Mouse (Mus musculus) ES-E14 (cell line): ENCODE results near the gene Ppp2r5c. TPM values are rescaled to one million over a fixed set of nuclear protein-coding genes. Genes with fewer than 3 reads are reported as not detected.
A peak's percentile ranks its signal among the peaks of the same experiment; 100 is the strongest.

Source experiments
- DNase-seq: peaks from one replicate; pipeline ENCODE4 v3.0.0-alpha.2; 2013; ENCODE audit warnings: low read depth, low spot score
- H3K27ac ChIP-seq: 2 replicates; pipeline ENCODE4 v1.5.1; 2012; ENCODE audit warnings: low read depth, mild to moderate bottlenecking, low read length, moderate library complexity, mixed read lengths; ENCODE audit not compliant: poor library complexity, insufficient read depth, severe bottlenecking
- H3K36me3 ChIP-seq: 2 replicates; pipeline ENCODE4 v1.6.1; 2012; ENCODE audit warnings: mild to moderate bottlenecking, low read length, moderate library complexity, mixed read lengths; ENCODE audit not compliant: control insufficient read depth, poor library complexity, insufficient read depth, severe bottlenecking
- H3K4me1 ChIP-seq, 2 experiments: fragments of 150-350 bp in 1 of 2; sonication (generic) in 1 of 2; 2 replicates each; pipeline ENCODE4 v1.6.1; 2012; ENCODE audit warnings: low read length in 2 of 2, mild to moderate bottlenecking in 1 of 2, mixed read lengths in 1 of 2; ENCODE audit not compliant: control insufficient read depth in 2 of 2, insufficient read depth in 2 of 2, poor library complexity in 1 of 2
- H3K4me3 ChIP-seq, 2 experiments: fragments of 150-350 bp in 1 of 2; sonication (generic) in 1 of 2; 2 replicates each; pipeline ENCODE4 v1.5.1; 2012; ENCODE audit warnings: low read length in 2 of 2, low read depth in 1 of 2, mild to moderate bottlenecking in 1 of 2, mixed read lengths in 1 of 2; ENCODE audit not compliant: insufficient read depth in 1 of 2, poor library complexity in 1 of 2, severe bottlenecking in 1 of 2
- H3K9ac ChIP-seq: 2 replicates; pipeline ENCODE4 v1.6.1; 2012; ENCODE audit warnings: low read depth, mild to moderate bottlenecking, low read length, mixed read lengths; ENCODE audit not compliant: poor library complexity, insufficient read depth, severe bottlenecking
- H3K9me3 ChIP-seq: fragments of 150-350 bp; sonication (generic); 2 replicates; pipeline ENCODE4 v1.6.1; 2012; ENCODE audit warnings: low read depth, mild to moderate bottlenecking, low read length; ENCODE audit not compliant: control insufficient read depth, insufficient read depth
- CHD2 ChIP-seq: IDR thresholded peaks from 2 replicates; pipeline ENCODE4 v1.6.1; 2014; ENCODE audit warnings: mild to moderate bottlenecking, low read depth, low read length, inconsistent platforms
- HCFC1 ChIP-seq: IDR thresholded peaks from 2 replicates; pipeline ENCODE4 v1.6.1; 2012; ENCODE audit warnings: low read length, inconsistent platforms, borderline replicate concordance; ENCODE audit not compliant: insufficient read depth
- MAFK ChIP-seq: IDR thresholded peaks from 2 replicates; pipeline ENCODE4 v1.6.1; 2014; ENCODE audit warnings: mild to moderate bottlenecking, low read depth, low read length, inconsistent platforms; ENCODE audit not compliant: insufficient read depth
- ZC3H11A ChIP-seq: IDR thresholded peaks from 2 replicates; pipeline ENCODE4 v1.6.1; 2012; ENCODE audit warnings: low read depth, mild to moderate bottlenecking, inconsistent platforms, low read length, borderline replicate concordance
- ZNF384 ChIP-seq: IDR thresholded peaks from 2 replicates; pipeline ENCODE4 v1.6.1; 2012; ENCODE audit warnings: low read depth, low read length, inconsistent platforms
- in situ Hi-C, 2 experiments: fragments of 600-800 bp; cut with MboI; formaldehyde crosslinking; loops; one replicate each; pipeline ENCODE4 v1.15.1; 2025; ENCODE audit warnings: low sequenced_read_pairs in 2 of 2, inconsistent platforms in 1 of 2; ENCODE audit not compliant: unreplicated experiment in 2 of 2
- total RNA-seq: library from RNA; depleted of rRNA; stranded (reverse); fragments of 300-350 nt; gene quantifications from 2 replicates; pipeline ENCODE4 v1.2.3, GENCODE M21; 2012

Gene Ppp2r5c
- total RNA-seq, 1 experiment: 62.1 TPM

- Histone ChIP-seq H3K4me1 (peaks cover 4 to 17% of the 10 kb centered on the region in 2 experiments), H3K27ac (peak overlapping the region; percentile 71), H3K9me3 (no peaks in the 10 kb centered on the region), H3K36me3 (no peaks in the 10 kb centered on the region), H3K4me3 (peak overlapping the region; percentile 18 to 21; a peak in 2 of 4 replicates), H3K9ac (no peak overlapping the region)
- peak; percentile 67 for DNase-seq
- TF ChIP-seq ZC3H11A: peak; percentile 90
- peak; percentile 99 for TF ChIP-seq ZNF384
- TF ChIP-seq HCFC1: no peak
- no peak for TF ChIP-seq MAFK
- in situ Hi-C loops: loop anchor here in 1 of 2 experiments (5.0 to 10.0 kb wide), 2 partner anchors 266 to 423 kb away; partner anchors contain the start of genes 1700001K19Rik and Mok
Observed at GRCm38 (mm10) chr12:110418735-110419350, 28.1 kb upstream of the Ppp2r5c start.

DNA sequence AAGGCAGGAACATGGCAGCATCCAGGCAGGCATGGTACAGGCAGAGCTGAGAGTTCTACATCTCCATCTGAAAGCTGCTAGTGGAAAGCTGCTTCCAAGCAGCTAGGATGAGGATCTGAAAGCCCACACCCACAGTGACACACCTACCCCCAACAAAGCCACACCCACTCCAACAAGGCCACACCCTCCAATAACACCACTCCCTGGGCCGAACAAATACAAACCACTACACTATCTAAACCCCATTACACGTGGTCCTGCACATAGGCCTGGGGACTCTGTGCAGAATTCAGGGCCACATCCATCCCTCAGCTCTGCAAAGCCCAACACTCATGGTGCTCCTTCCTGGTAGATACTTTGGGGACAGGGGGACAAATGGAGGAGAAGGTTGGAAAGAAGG lies 27.0 kb upstream of the Ppp2r5c start:
- in situ Hi-C loops: loop anchor here in 1 of 2 experiments (5.0 to 10.0 kb wide), 2 partner anchors 265 to 422 kb away; partner anchors contain the start of genes 1700001K19Rik and Mok
- peaks cover 4 to 17% of the 10 kb centered on the region in 2 experiments for H3K4me1 ChIP-seq

GRCm38 (mm10) chr12:110421361-110421760 lies 25.6 kb upstream of the Ppp2r5c start:
- no peak for DNase-seq
- in situ Hi-C loops: no loop called here
- Histone ChIP-seq H3K4me1 (peaks cover 4 to 13% of the 10 kb centered on the region in 2 experiments), H3K9ac (no peak overlapping the region), H3K27ac (no peak overlapping the region), H3K36me3 (no peaks in the 10 kb centered on the region), H3K4me3 (no peak overlapping the region), H3K9me3 (no peaks in the 10 kb centered on the region)
- TF ChIP-seq ZNF384: no peak
- TF ChIP-seq CHD2: no peak
- TF ChIP-seq MAFK: no peak
- no peak for TF ChIP-seq HCFC1
- no peak for TF ChIP-seq ZC3H11A

More for the DNA sequence above, 27.0 kb upstream of the Ppp2r5c start:
- no peak for TF ChIP-seq ZC3H11A
- no peak for TF ChIP-seq MAFK
- no peak overlapping the region for H3K9ac ChIP-seq
- no peaks in the 10 kb centered on the region for H3K9me3 ChIP-seq
- H3K27ac ChIP-seq: no peak overlapping the region
- no peaks in the 10 kb centered on the region for H3K36me3 ChIP-seq
- no peak overlapping the region for H3K4me3 ChIP-seq
- DNase-seq: peak; percentile 42

- DNase-seq: no peak
- Histone ChIP-seq H3K9ac (no peak overlapping the region), H3K9me3 (no peaks in the 10 kb centered on the region), H3K4me1 (peaks cover 0 to 11% of the 10 kb centered on the region in 2 experiments; a peak in 2 of 4 replicates), H3K36me3 (no peaks in the 10 kb centered on the region), H3K27ac (no peak overlapping the region), H3K4me3 (no peak overlapping the region)
- TF ChIP-seq ZNF384: no peak
- in situ Hi-C loops: no loop called here
Observed at GRCm38 (mm10) chr12:110424008-110424704, 22.8 kb upstream of the Ppp2r5c start.
